Mouse (Mus musculus) adrenal gland, postnatal 25 days (tissue): ENCODE data around the gene Ccdc85b. TPM values are rescaled to one million over a fixed set of nuclear protein-coding genes. Genes with fewer than 3 reads are reported as not detected.
"Not testable (repeated sequence)": the region's sequence is repeated elsewhere in the genome, so short reads cannot be mapped to it uniquely, and the experiment has no call there.

ENCODE experiments used
- DNase-seq: peaks from one replicate; pipeline ENCODE4 v3.0.0; 2021; ENCODE audit warnings: mixed read lengths
- long read RNA-seq: library from polyadenylated mRNA; stranded (forward); transcript quantifications from one replicate; pipeline ENCODE4 v2.0.0, GENCODE M21; 2021
- total RNA-seq: library from RNA; stranded (reverse); gene quantifications from 2 replicates; pipeline ENCODE4 v1.2.3, GENCODE M21; 2021

Gene Ccdc85b
- 7.2 and 10.9 TPM in 2 replicates for total RNA-seq
- long read RNA-seq, full-length matches to known transcripts: 37 of 37 reads
- long read RNA-seq, partial matches to known transcripts: 0 of 37 reads
- long read RNA-seq, other reads (novel, unspliced or antisense): 0 of 37 reads

- DNase-seq: no peak
These were observed at the start of gene Ccdc85b for GRCm38 (mm10) chr19:5457746-5458442. Ccdc85b (minus strand) TSS chr19:5457894.

GRCm38 (mm10) chr19:5503687-5504086 lies 46.0 kb upstream of the Ccdc85b start, which contains the start of gene 1700020D05Rik:
1700020D05Rik (minus strand) TSS chr19:5503787.
- no peak for DNase-seq

GRCm38 (mm10) chr19:5500330-5500875 lies 42.7 kb upstream of the Ccdc85b start:
- no peak for DNase-seq

- no peak for DNase-seq
These were observed 38.3 kb upstream of the Ccdc85b start for GRCm38 (mm10) chr19:5496052-5496370.

- DNase-seq: no peak
These were observed 37.8 kb upstream of the Ccdc85b start for GRCm38 (mm10) chr19:5495353-5496051.

GRCm38 (mm10) chr19:5494314-5494713 lies 36.6 kb upstream of the Ccdc85b start:
- DNase-seq: no peak

- not testable (repeated sequence) for DNase-seq
These were observed 35.6 kb upstream of the Ccdc85b start for GRCm38 (mm10) chr19:5493301-5493721.

GRCm38 (mm10) chr19:5492641-5493040 lies 34.9 kb upstream of the Ccdc85b start:
- no peak for DNase-seq

- DNase-seq: peak; percentile 81
These were observed 33.4 kb upstream of the Ccdc85b start for GRCm38 (mm10) chr19:5490898-5491708.

- DNase-seq: peak; percentile 91
These were observed 32.7 kb upstream of the Ccdc85b start, which contains the start of gene Cfl1 for GRCm38 (mm10) chr19:5490313-5490897. Cfl1 (plus strand) TSS chr19:5490455.

- not testable (repeated sequence) for DNase-seq
These were observed 32.0 kb upstream of the Ccdc85b start for GRCm38 (mm10) chr19:5489721-5490120.

- DNase-seq: peak; percentile 95
These were observed 31.3 kb upstream of the Ccdc85b start for GRCm38 (mm10) chr19:5488878-5489571.

- DNase-seq: peak; percentile 98
These were observed 30.3 kb upstream of the Ccdc85b start, which contains the start of gene Mus81 for GRCm38 (mm10) chr19:5487768-5488550. Mus81 (minus strand) TSS chr19:5488402.

- DNase-seq: no peak
These were observed 29.1 kb upstream of the Ccdc85b start for GRCm38 (mm10) chr19:5486771-5487170.

GRCm38 (mm10) chr19:5486286-5486685 lies 28.6 kb upstream of the Ccdc85b start:
- DNase-seq: no peak

- no peak for DNase-seq
These were observed 28.1 kb upstream of the Ccdc85b start for GRCm38 (mm10) chr19:5485821-5486220.

- DNase-seq: no peak
These were observed 27.7 kb upstream of the Ccdc85b start for GRCm38 (mm10) chr19:5485371-5485770.

GRCm38 (mm10) chr19:5484496-5484895 lies 26.8 kb upstream of the Ccdc85b start:
- no peak for DNase-seq

GRCm38 (mm10) chr19:5483386-5484359 lies 26.0 kb upstream of the Ccdc85b start:
- DNase-seq: no peak
